Mouse (Mus musculus): ENCODE data around the gene Fam20c. TPM values are rescaled to one million over a fixed set of nuclear protein-coding genes. Genes with fewer than 3 reads are reported as not detected.

Gene Fam20c
- polyA plus RNA-seq, 1 experiment: 3.4 TPM

DNA sequence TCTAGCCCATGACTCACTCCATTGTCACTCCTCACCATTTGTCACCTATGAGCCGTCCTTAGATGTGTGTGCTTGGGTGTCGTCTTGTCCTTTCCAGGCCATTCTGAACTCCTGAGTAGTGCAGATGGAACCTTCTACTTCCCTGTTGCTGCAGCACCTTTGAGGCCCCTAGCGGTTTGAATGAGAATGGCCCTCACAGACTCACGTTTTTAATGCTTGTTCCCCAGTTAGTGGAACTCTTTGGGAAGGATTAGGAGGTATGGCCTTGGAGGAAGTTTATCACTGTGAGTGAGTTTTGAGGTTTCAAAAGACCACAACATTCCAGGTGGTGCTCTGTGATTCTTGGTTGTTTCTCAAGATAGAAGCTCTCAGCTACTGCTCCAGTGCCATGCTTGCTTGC lies 97.8 kb downstream of the Fam20c start:
- TF ChIP-seq POLR2A (IDR thresholded peaks at IDR 0.05; ENCODE audit: low read depth, low read length): no peak
- TF ChIP-seq CTCF (IDR thresholded peaks at IDR 0.05; ENCODE audit: extremely low read depth, insufficient read length, insufficient replicate concordance, low read depth, low read length): no peak
- no peak overlapping the region for H3K4me3 ChIP-seq (ENCODE audit: low read depth, low read length)
- H3K36me3 ChIP-seq (ENCODE audit: control insufficient read depth, insufficient read depth, low read length): no peaks in the 10 kb centered on the region
- H3K27ac ChIP-seq (ENCODE audit: insufficient read depth, low read depth, low read length): no peak overlapping the region
- H3K27me3 ChIP-seq (ENCODE audit: control insufficient read depth, insufficient read depth, low read length): no peaks in the 10 kb centered on the region
- 83% methylated on average over 4 of the region's 4 CpGs for WGBS
- peaks cover 12% of the 10 kb centered on the region; the same call in 1 of the 2 replicates for H3K4me1 ChIP-seq (ENCODE audit: control insufficient read depth, insufficient read depth, insufficient read length, low read length)

DNA sequence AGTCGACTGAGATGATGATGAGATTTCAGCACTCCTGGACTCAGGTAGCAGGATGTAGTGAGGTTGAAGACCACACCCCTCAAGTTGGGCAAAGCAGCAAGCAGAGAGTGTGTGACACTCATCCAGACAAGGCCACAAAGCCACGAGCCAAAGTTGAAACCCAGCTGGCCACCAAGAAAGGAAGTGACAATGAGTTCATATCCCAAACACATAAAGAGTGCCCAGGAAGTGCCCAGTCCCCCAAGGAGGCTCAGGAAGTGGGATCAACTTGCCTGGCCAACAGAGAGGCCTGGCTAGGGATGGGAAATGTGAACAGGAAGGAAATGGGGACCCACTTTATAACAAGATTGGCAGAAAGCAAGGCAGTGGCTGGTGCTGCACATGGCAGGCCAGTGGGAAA lies 99.0 kb downstream of the Fam20c start:
- no peak for TF ChIP-seq POLR2A (IDR thresholded peaks at IDR 0.05; ENCODE audit: low read depth, low read length)
- Histone ChIP-seq H3K4me3 (ENCODE audit: low read depth, low read length) (no peak overlapping the region), H3K27me3 (ENCODE audit: control insufficient read depth, insufficient read depth, low read length) (no peaks in the 10 kb centered on the region), H3K4me1 (ENCODE audit: control insufficient read depth, insufficient read depth, insufficient read length, low read length) (peaks cover 11% of the 10 kb centered on the region), H3K36me3 (ENCODE audit: control insufficient read depth, insufficient read depth, low read length) (no peaks in the 10 kb centered on the region), H3K27ac (ENCODE audit: insufficient read depth, low read depth, low read length) (no peak overlapping the region)
- 63% methylated on average over 2 of the region's 2 CpGs for WGBS

DNA sequence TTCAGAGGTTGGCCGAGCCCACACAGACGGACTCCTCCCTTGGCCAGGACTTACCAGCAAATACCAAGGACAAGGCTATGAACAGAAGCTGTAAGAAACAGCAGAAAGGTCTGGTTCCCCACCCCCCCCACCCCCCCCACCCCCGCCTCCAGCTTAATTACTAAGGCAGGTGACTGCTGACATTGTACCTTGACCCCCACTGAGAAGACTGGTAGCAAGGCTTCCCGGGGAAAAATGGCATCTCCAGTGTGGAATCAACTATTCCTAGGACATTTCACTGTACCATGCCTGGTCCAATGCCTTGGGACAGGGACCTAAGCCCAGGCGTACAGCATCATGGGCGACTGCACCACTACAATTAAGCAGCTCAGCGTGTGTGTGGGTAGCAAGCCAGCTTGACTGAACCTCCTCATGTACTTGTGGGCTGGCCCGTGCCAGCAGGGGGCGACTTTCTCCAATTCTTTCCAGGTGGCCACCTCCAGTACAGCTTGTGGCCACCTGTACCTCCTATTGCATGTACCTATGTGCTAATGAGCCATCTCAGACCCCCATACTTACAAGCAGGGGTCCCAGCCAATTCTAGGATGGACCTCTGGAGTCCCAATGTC lies 102.8 kb downstream of the Fam20c start:
- Histone ChIP-seq H3K27me3 (ENCODE audit: control insufficient read depth, insufficient read depth, low read length) (no peaks in the 10 kb centered on the region), H3K36me3 (ENCODE audit: control insufficient read depth, insufficient read depth, low read length) (no peaks in the 10 kb centered on the region), H3K4me3 (ENCODE audit: low read depth, low read length) (no peak overlapping the region), H3K27ac (ENCODE audit: insufficient read depth, low read depth, low read length) (no peak overlapping the region), H3K4me1 (ENCODE audit: control insufficient read depth, insufficient read depth, insufficient read length, low read length) (peaks cover 6% of the 10 kb centered on the region)
- no peak for TF ChIP-seq POLR2A (IDR thresholded peaks at IDR 0.05; ENCODE audit: low read depth, low read length)
- peak; percentile 88 for TF ChIP-seq CTCF (IDR thresholded peaks at IDR 0.05; ENCODE audit: extremely low read depth, insufficient read length, insufficient replicate concordance, low read depth, low read length)
- WGBS: 10% methylated on average over 9 of the region's 9 CpGs

DNA sequence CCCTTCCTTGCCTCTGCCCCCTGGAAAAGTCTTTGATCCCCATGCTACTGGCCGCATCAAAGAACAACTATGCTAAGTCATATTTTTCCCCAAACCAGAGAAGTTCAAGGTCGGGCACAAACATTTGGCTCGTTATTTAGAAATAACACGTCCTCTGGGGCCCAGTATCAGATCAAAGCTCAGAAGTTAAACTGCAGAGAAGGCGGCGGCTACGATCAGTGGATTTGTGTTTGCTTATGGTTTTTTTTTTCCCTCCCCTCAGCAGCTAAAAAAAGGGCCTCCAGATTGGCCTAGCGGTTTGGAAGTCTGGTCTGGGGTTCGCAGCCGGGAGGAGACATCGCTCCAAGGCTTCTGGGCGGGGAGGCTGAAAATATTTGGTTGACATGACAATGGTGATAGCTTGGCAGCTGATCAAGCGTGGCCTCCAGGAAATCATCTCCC lies 103.5 kb downstream of the Fam20c start:
- Histone ChIP-seq H3K27me3 (ENCODE audit: control insufficient read depth, insufficient read depth, low read length) (no peaks in the 10 kb centered on the region), H3K27ac (ENCODE audit: insufficient read depth, low read depth, low read length) (no peak overlapping the region), H3K4me1 (ENCODE audit: control insufficient read depth, insufficient read depth, insufficient read length, low read length) (peaks cover 6% of the 10 kb centered on the region), H3K36me3 (ENCODE audit: control insufficient read depth, insufficient read depth, low read length) (no peaks in the 10 kb centered on the region), H3K4me3 (ENCODE audit: low read depth, low read length) (no peak overlapping the region)
- 17% methylated on average over 13 of the region's 13 CpGs for WGBS
- no peak for TF ChIP-seq CTCF (IDR thresholded peaks at IDR 0.05; ENCODE audit: extremely low read depth, insufficient read length, insufficient replicate concordance, low read depth, low read length)
- TF ChIP-seq POLR2A (IDR thresholded peaks at IDR 0.05; ENCODE audit: low read depth, low read length): no peak

Other genes with a start within 250 kb of the Fam20c start
- not detected in 2 replicates for gene 1700123K08Rik, start 189.8 kb upstream of the Fam20c start, polyA plus RNA-seq (2012; rRNA removed)
- 1.3 and 2.0 TPM in 2 replicates for gene Zfp68, start 134.8 kb upstream of the Fam20c start, polyA plus RNA-seq (2012; rRNA removed)
- gene A430033K04Rik, start 131.7 kb upstream of the Fam20c start, polyA plus RNA-seq (2012; rRNA removed): 0.28 and 0.62 TPM in 2 replicates
- gene Gm5294, start 65.6 kb downstream of the Fam20c start, polyA plus RNA-seq (2012; rRNA removed): 0.24 TPM in 1 of 2 replicates, not detected in the other
- 39.7 and 74.2 TPM in 2 replicates for gene Pdgfa, start 242.9 kb downstream of the Fam20c start, polyA plus RNA-seq (2012; rRNA removed)

Data from small intestine, adult 2 months (tissue).